Mouse (Mus musculus): ENCODE measurements around the gene Acer1. TPM values are rescaled to one million over a fixed set of nuclear protein-coding genes. Genes with fewer than 3 reads are reported as not detected.

Acer1 gene
- polyA plus RNA-seq, 1 experiment from 2014 or later, result 2.4 TPM

Other genes with a start within 250 kb of the Acer1 start
- gene Nrtn, start 224.6 kb downstream of the Acer1 start, polyA plus RNA-seq (2014; fragmentation: Nextera tagmentation; extraction: Ambion mirVana), result 14.0 and 17.4 TPM in 2 replicates
- 33.3 and 42.0 TPM in 2 replicates for gene Dus3l, start 217.4 kb downstream of the Acer1 start, polyA plus RNA-seq (2014; fragmentation: Nextera tagmentation; extraction: Ambion mirVana)
- 0.61 and 1.2 TPM in 2 replicates for gene Prr22, start 211.9 kb downstream of the Acer1 start, polyA plus RNA-seq (2014; fragmentation: Nextera tagmentation; extraction: Ambion mirVana)
- 3.5 and 5.3 TPM in 2 replicates for gene Rfx2, start 151.1 kb downstream of the Acer1 start, polyA plus RNA-seq (2014; fragmentation: Nextera tagmentation; extraction: Ambion mirVana)
- not detected in 2 replicates for gene Acsbg2, start 107.7 kb downstream of the Acer1 start, polyA plus RNA-seq (2014; fragmentation: Nextera tagmentation; extraction: Ambion mirVana)
- gene 1700061G19Rik, start 106.6 kb downstream of the Acer1 start, polyA plus RNA-seq (2014; fragmentation: Nextera tagmentation; extraction: Ambion mirVana), result 0.14 and 0.26 TPM in 2 replicates
- gene Mllt1, start 46.7 kb downstream of the Acer1 start, polyA plus RNA-seq (2014; fragmentation: Nextera tagmentation; extraction: Ambion mirVana), result 24.7 and 32.7 TPM in 2 replicates
- 140 and 142 TPM in 2 replicates for gene Clpp, start 8.2 kb upstream of the Acer1 start, polyA plus RNA-seq (2014; fragmentation: Nextera tagmentation; extraction: Ambion mirVana)
- 35.7 and 39.8 TPM in 2 replicates for gene Alkbh7, start 15.2 kb upstream of the Acer1 start, polyA plus RNA-seq (2014; fragmentation: Nextera tagmentation; extraction: Ambion mirVana)
- gene Pspn, start 17.9 kb upstream of the Acer1 start, polyA plus RNA-seq (2014; fragmentation: Nextera tagmentation; extraction: Ambion mirVana), result 0.84 TPM in 1 of 2 replicates, not detected in the other
- 55.4 and 55.5 TPM in 2 replicates for gene Gtf2f1, start 29.2 kb upstream of the Acer1 start, polyA plus RNA-seq (2014; fragmentation: Nextera tagmentation; extraction: Ambion mirVana)
- gene Gm17949, start 29.3 kb upstream of the Acer1 start, polyA plus RNA-seq (2014; fragmentation: Nextera tagmentation; extraction: Ambion mirVana), result 0.19 and 0.41 TPM in 2 replicates
- gene Khsrp, start 49.4 kb upstream of the Acer1 start, polyA plus RNA-seq (2014; fragmentation: Nextera tagmentation; extraction: Ambion mirVana), result 43.5 and 44.9 TPM in 2 replicates
- not detected in 2 replicates for gene Slc25a41, start 59.5 kb upstream of the Acer1 start, polyA plus RNA-seq (2014; fragmentation: Nextera tagmentation; extraction: Ambion mirVana)
- 5.5 and 8.1 TPM in 2 replicates for gene Crb3, start 77.0 kb upstream of the Acer1 start, polyA plus RNA-seq (2014; fragmentation: Nextera tagmentation; extraction: Ambion mirVana)
- gene Slc25a23, start 77.7 kb upstream of the Acer1 start, polyA plus RNA-seq (2014; fragmentation: Nextera tagmentation; extraction: Ambion mirVana), result 6.9 and 7.8 TPM in 2 replicates
- gene Dennd1c, start 96.4 kb upstream of the Acer1 start, polyA plus RNA-seq (2014; fragmentation: Nextera tagmentation; extraction: Ambion mirVana), result 1.6 and 2.1 TPM in 2 replicates
- gene Tubb4a, start 105.7 kb upstream of the Acer1 start, polyA plus RNA-seq (2014; fragmentation: Nextera tagmentation; extraction: Ambion mirVana), result 22.9 and 28.7 TPM in 2 replicates
- 4.1 and 5.0 TPM in 2 replicates for gene Tnfsf9, start 123.2 kb upstream of the Acer1 start, polyA plus RNA-seq (2014; fragmentation: Nextera tagmentation; extraction: Ambion mirVana)
- not detected in 2 replicates for gene Cd70, start 167.7 kb upstream of the Acer1 start, polyA plus RNA-seq (2014; fragmentation: Nextera tagmentation; extraction: Ambion mirVana)
- gene Tnfsf14, start 212.1 kb upstream of the Acer1 start, polyA plus RNA-seq (2014; fragmentation: Nextera tagmentation; extraction: Ambion mirVana), result 0.08 TPM in 1 of 2 replicates, not detected in the other
- gene C3, start 246.0 kb upstream of the Acer1 start, polyA plus RNA-seq (2014; fragmentation: Nextera tagmentation; extraction: Ambion mirVana), result 2.0 and 4.6 TPM in 2 replicates

All from embryonic facial prominence, embryonic 14.5 days (tissue).